Mouse (Mus musculus) forebrain, embryonic 13.5 days (tissue): ENCODE measurements around the gene Gpr26. TPM values are rescaled to one million over a fixed set of nuclear protein-coding genes. Genes with fewer than 3 reads are reported as not detected.

ENCODE experiments used
- ATAC-seq: fragments of 200-750 bp; cut with Nextera tagmentation; 2 replicates; pipeline ENCODE4 v1.8.0; 2017
- H3K27ac ChIP-seq: fragments of 300-500 bp; sonication (generic); 2 replicates; pipeline ENCODE4 v1.5.1; 2015; ENCODE audit warnings: inconsistent platforms, mild to moderate bottlenecking, moderate library complexity
- H3K27me3 ChIP-seq: fragments of 300-500 bp; sonication (generic); 2 replicates; pipeline ENCODE4 v1.6.1; 2015; ENCODE audit warnings: mild to moderate bottlenecking, inconsistent platforms
- H3K36me3 ChIP-seq: fragments of 300-500 bp; sonication (generic); 2 replicates; pipeline ENCODE4 v1.6.1; 2015; ENCODE audit warnings: mild to moderate bottlenecking, inconsistent platforms; ENCODE audit not compliant: poor library complexity, severe bottlenecking
- H3K4me1 ChIP-seq: fragments of 300-500 bp; sonication (generic); 2 replicates; pipeline ENCODE4 v1.6.1; 2015; ENCODE audit warnings: inconsistent platforms
- H3K4me2 ChIP-seq: fragments of 300-500 bp; sonication (generic); 2 replicates; pipeline ENCODE4 v1.6.1; 2015; ENCODE audit warnings: inconsistent platforms, mild to moderate bottlenecking, moderate library complexity
- H3K4me3 ChIP-seq: fragments of 300-500 bp; sonication (generic); 2 replicates; pipeline ENCODE4 v1.5.1; 2015; ENCODE audit warnings: mild to moderate bottlenecking, inconsistent platforms
- H3K9ac ChIP-seq: fragments of 300-500 bp; sonication (generic); 2 replicates; pipeline ENCODE4 v1.6.1; 2015; ENCODE audit warnings: mild to moderate bottlenecking, inconsistent platforms
- H3K9me3 ChIP-seq: fragments of 300-500 bp; sonication (generic); replicated peaks from 2 replicates; pipeline ENCODE4 v1.6.1; 2016; ENCODE audit warnings: inconsistent platforms
- WGBS: fragments of 180-500 bp; shearing (Covaris S2); methylation state at CpG from one replicate; pipeline ENCODE4 v1.1.7; 2015; 5-methylcytosine and 5-hydroxymethylcytosine counted together
- polyA plus RNA-seq: library from polyadenylated mRNA; unstranded; fragments of >200 nt; fragmentation: Nextera tagmentation; extraction: Ambion mirVana; gene quantifications from 2 replicates; pipeline ENCODE4 v1.2.1, GENCODE M21; 2015

The Gpr26 gene
- polyA plus RNA-seq, 1 experiment from 2014 or later, result 1.2 TPM

DNA sequence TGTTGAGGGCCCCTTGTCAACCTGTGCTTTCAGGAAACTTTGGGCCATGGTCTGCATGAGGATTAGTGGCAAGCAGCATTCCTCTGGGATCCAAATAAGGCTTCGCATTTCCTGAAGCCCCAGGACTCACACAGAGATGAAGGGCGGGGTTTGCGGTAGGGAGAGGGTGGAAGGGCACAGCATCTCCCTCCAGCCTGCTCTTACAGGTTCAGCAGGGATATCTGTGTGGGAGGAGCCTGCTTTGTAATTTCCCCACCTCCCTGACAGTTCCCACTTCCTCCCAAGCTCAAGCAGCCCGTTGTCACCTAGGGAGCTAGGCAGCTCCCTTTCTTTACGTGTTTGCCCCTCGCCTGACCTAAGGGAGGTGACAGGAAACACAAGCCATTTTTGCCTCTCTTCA is 22.8 kb downstream of the Gpr26 start:
- WGBS, result 36% methylated on average over 6 of the region's 6 CpGs

GRCm38 (mm10) chr7:131992226-131992625 is 26.0 kb downstream of the Gpr26 start:
- Histone ChIP-seq H3K4me3 (no peak overlapping the region), H3K4me2 (no peak overlapping the region), H3K36me3 (no peaks in the 10 kb centered on the region), H3K4me1 (no peaks in the 10 kb centered on the region), H3K27me3 (no peaks in the 10 kb centered on the region), H3K9me3 (no peaks in the 10 kb centered on the region), H3K27ac (no peak overlapping the region), H3K9ac (no peak overlapping the region)
- ATAC-seq, result no peak
- WGBS, result 58% methylated on average over 1 of the region's 1 CpGs

More for the DNA sequence above, 22.8 kb downstream of the Gpr26 start:
- Histone ChIP-seq H3K36me3 (0 out of 2 replicates have a peak, but pooled peaks cover 5% of the 10 kb centered on the region), H3K4me3 (no peak overlapping the region), H3K27ac (no peak overlapping the region), H3K9me3 (no peaks in the 10 kb centered on the region), H3K4me1 (no peaks in the 10 kb centered on the region), H3K27me3 (no peaks in the 10 kb centered on the region), H3K9ac (no peak overlapping the region), H3K4me2 (no peak overlapping the region)
- ATAC-seq, result no peak

GRCm38 (mm10) chr7:131992873-131993272 is 26.6 kb downstream of the Gpr26 start:
- Histone ChIP-seq H3K4me2 (no peak overlapping the region), H3K27me3 (no peaks in the 10 kb centered on the region), H3K27ac (no peak overlapping the region), H3K4me3 (no peak overlapping the region), H3K9me3 (no peaks in the 10 kb centered on the region), H3K9ac (no peak overlapping the region), H3K36me3 (no peaks in the 10 kb centered on the region), H3K4me1 (no peaks in the 10 kb centered on the region)
- ATAC-seq, result no peak
- WGBS, result 77% methylated on average over 3 of the region's 3 CpGs

DNA sequence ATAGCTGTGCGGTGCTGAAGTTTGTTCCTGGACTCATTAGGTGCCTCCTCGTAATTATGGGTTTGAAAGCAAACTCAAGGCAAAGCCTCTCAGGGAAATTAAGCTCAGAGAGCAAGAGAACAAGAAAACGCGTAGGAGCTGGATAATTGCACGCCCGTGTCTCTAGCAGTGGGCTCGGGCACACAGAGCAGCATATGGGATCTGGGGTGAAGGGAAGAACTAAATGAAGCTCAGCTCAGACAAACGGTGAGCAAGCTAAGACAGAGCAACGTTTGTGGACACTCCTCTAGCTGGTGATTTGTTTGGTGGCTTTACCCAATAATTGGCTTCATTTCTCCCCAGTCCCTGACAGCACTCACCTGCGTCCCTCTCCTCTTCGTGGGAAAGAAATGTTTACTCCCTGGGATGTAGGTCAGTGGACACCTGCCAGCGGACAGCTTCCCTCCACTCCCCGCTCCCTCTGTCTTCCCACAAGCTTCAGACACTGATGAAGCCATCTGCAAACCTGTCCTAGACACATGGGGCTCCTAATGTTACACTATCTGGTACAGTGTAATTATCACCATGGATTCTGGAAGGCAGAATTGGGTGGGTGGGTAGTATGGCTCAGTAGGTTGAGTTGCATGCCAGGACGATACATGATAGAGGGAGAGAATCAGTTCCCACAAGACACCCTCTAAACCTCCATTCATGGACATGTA is 39.9 kb downstream of the Gpr26 start:
- ATAC-seq, result no peak
- 45% methylated on average over 14 of the region's 14 CpGs for WGBS

DNA sequence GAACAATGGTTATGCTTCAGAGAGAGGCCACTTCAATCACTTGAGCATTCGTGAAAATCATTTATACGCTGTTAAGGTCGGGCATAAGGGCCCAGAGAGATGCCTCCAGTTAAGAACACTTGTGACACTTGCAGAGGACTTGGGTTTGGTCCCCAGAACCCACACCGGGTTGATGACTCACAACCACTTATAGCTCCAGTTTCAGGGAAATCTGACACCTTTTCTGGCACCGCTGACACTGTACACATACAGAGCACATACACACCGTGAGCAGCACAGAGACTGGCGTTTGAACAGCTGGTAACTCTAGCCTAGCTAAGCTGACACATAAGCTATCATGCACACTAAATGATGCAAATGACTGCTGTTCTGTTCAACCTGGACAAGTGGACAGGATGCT is 42.7 kb downstream of the Gpr26 start:
- H3K9ac ChIP-seq, result no peak overlapping the region
- 88% methylated on average over 7 of the region's 7 CpGs for WGBS
- H3K4me3 ChIP-seq, result no peak overlapping the region
- no peaks in the 10 kb centered on the region for H3K9me3 ChIP-seq
- peaks cover 28% of the 10 kb centered on the region for H3K4me1 ChIP-seq
- no peaks in the 10 kb centered on the region for H3K36me3 ChIP-seq
- H3K4me2 ChIP-seq, result no peak overlapping the region
- ATAC-seq, result no peak
- 0 out of 2 replicates have a peak, but pooled peaks cover 3% of the 10 kb centered on the region for H3K27me3 ChIP-seq
- H3K27ac ChIP-seq, result no peak overlapping the region

More for the DNA sequence above, 39.9 kb downstream of the Gpr26 start:
- H3K4me1 ChIP-seq, result peaks cover 11% of the 10 kb centered on the region
- no peak overlapping the region for H3K4me2 ChIP-seq
- H3K27me3 ChIP-seq, result 0 out of 2 replicates have a peak, but pooled peaks cover 3% of the 10 kb centered on the region
- no peaks in the 10 kb centered on the region for H3K9me3 ChIP-seq
- H3K9ac ChIP-seq, result no peak overlapping the region
- no peaks in the 10 kb centered on the region for H3K36me3 ChIP-seq
- H3K27ac ChIP-seq, result no peak overlapping the region
- H3K4me3 ChIP-seq, result no peak overlapping the region

GRCm38 (mm10) chr7:132012969-132013679 is 46.9 kb downstream of the Gpr26 start:
- Histone ChIP-seq H3K27me3 (no peaks in the 10 kb centered on the region), H3K4me2 (no peak overlapping the region), H3K4me1 (peaks cover 23% of the 10 kb centered on the region), H3K9me3 (no peaks in the 10 kb centered on the region), H3K27ac (peak overlapping the region; percentile 48), H3K4me3 (no peak overlapping the region), H3K9ac (no peak overlapping the region), H3K36me3 (no peaks in the 10 kb centered on the region)
- WGBS, result 7% methylated on average over 1 of the region's 1 CpGs
- ATAC-seq, result peak; percentile 72

- no peaks in the 10 kb centered on the region for H3K36me3 ChIP-seq
Measured at GRCm38 (mm10) chr7:132013970-132014369, 47.7 kb downstream of the Gpr26 start.

DNA sequence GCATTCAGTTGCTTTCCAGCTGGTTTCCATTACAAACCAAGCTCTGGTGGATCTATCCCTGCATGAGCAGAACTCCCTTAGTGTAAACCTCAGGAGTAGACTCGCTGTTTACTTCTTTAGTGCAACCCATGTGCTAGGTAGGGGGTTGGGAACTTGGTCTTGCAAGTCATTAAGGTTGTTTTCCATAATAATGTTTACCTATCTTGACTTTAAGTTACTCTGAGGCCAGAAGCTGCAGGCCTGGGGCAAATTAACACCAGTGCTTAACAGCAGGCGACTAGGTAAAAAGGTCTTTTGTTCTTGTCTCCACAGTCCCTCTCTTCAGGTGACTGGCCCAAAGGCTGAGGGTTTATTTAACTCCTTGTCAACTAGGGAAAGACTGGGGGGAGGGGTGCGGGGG is 48.9 kb downstream of the Gpr26 start:
- Histone ChIP-seq H3K4me2 (no peak overlapping the region), H3K27me3 (no peaks in the 10 kb centered on the region), H3K27ac (no peak overlapping the region), H3K36me3 (no peaks in the 10 kb centered on the region), H3K4me1 (peaks cover 23% of the 10 kb centered on the region), H3K4me3 (no peak overlapping the region), H3K9ac (no peak overlapping the region), H3K9me3 (no peaks in the 10 kb centered on the region)
- 5% methylated on average over 3 of the region's 3 CpGs for WGBS
- ATAC-seq, result no peak

More at GRCm38 (mm10) chr7:132013970-132014369, 47.7 kb downstream of the Gpr26 start:
- 89% methylated on average over 5 of the region's 5 CpGs for WGBS
- H3K27ac ChIP-seq, result no peak overlapping the region
- H3K4me1 ChIP-seq, result peaks cover 23% of the 10 kb centered on the region
- H3K27me3 ChIP-seq, result no peaks in the 10 kb centered on the region
- no peak for ATAC-seq
- no peak overlapping the region for H3K4me3 ChIP-seq
- no peaks in the 10 kb centered on the region for H3K9me3 ChIP-seq
- no peak overlapping the region for H3K4me2 ChIP-seq
- H3K9ac ChIP-seq, result no peak overlapping the region

DNA sequence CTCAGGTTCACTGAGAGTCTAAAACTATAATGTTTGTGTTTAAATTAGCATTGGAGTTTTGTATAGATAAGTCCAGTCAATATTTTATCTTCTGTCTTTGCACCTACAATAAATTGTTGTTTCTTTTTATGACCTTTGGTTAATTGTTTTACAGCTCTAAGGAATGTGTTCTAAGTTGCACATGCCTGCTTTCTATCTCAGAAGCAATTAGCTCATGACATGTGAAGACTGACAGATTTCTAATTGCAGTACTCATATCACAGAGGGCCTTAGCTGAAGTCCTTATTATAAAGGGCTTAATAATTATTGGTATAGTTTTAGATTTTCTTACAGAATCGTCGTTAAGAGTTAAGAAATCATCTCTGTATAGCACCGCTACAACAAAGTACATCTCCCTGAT is 49.7 kb downstream of the Gpr26 start:
- no peaks in the 10 kb centered on the region for H3K9me3 ChIP-seq
- 52% methylated on average over 3 of the region's 3 CpGs for WGBS
- no peak overlapping the region for H3K9ac ChIP-seq
- no peak overlapping the region for H3K27ac ChIP-seq
- no peak for ATAC-seq
- H3K36me3 ChIP-seq, result no peaks in the 10 kb centered on the region
- no peak overlapping the region for H3K4me3 ChIP-seq
- peaks cover 23% of the 10 kb centered on the region for H3K4me1 ChIP-seq
- no peak overlapping the region for H3K4me2 ChIP-seq
- H3K27me3 ChIP-seq, result no peaks in the 10 kb centered on the region

DNA sequence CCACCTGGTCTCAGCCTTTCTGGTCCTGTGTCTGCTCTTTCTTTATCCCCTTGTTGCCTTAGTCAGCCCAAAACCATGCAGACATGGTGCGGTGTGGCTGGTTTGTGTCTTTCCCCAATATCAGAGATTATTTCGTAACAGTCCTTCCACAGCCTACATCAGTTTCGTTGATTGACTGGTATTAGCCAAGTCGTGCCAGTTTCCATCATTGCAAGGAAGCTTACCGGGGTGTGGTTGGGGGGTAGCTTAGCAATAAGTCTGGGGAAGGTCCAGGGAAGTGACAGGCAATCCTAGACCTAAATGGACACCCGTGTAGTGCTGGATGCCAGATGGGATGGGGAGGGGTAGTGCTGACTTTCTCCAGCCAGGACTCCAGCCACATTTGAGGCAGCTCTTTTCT is 59.3 kb downstream of the Gpr26 start:
- Histone ChIP-seq H3K9me3 (no peaks in the 10 kb centered on the region), H3K4me3 (no peak overlapping the region), H3K36me3 (no peaks in the 10 kb centered on the region), H3K27ac (no peak overlapping the region), H3K4me2 (no peak overlapping the region), H3K27me3 (no peaks in the 10 kb centered on the region), H3K4me1 (peaks cover 7% of the 10 kb centered on the region; the same call in 1 of the 2 replicates), H3K9ac (no peak overlapping the region)
- 70% methylated on average over 6 of the region's 6 CpGs for WGBS
- ATAC-seq, result no peak

GRCm38 (mm10) chr7:132026671-132027070 is 60.4 kb downstream of the Gpr26 start:
- no peak overlapping the region for H3K27ac ChIP-seq
- H3K4me3 ChIP-seq, result no peak overlapping the region
- WGBS, result 75% methylated on average over 6 of the region's 6 CpGs
- H3K9me3 ChIP-seq, result no peaks in the 10 kb centered on the region
- no peak overlapping the region for H3K4me2 ChIP-seq
- no peaks in the 10 kb centered on the region for H3K36me3 ChIP-seq
- H3K9ac ChIP-seq, result no peak overlapping the region
- H3K27me3 ChIP-seq, result no peaks in the 10 kb centered on the region
- H3K4me1 ChIP-seq, result peaks cover 11% of the 10 kb centered on the region
- ATAC-seq, result no peak

GRCm38 (mm10) chr7:132031940-132032531 is 65.8 kb downstream of the Gpr26 start:
- no peak overlapping the region for H3K9ac ChIP-seq
- peak; percentile 57 for ATAC-seq
- H3K36me3 ChIP-seq, result no peaks in the 10 kb centered on the region
- no peak overlapping the region for H3K4me3 ChIP-seq
- peak overlapping the region; percentile 44 for H3K27ac ChIP-seq
- no peaks in the 10 kb centered on the region for H3K9me3 ChIP-seq
- 38% methylated on average over 6 of the region's 6 CpGs for WGBS
- no peak overlapping the region for H3K4me2 ChIP-seq
- no peaks in the 10 kb centered on the region for H3K27me3 ChIP-seq
- peaks cover 16% of the 10 kb centered on the region for H3K4me1 ChIP-seq
